ENCODE assay signal across 8 mouse cellular contexts in genomic region chr11:44616078-44616787, GRCm38 (mm10). TPM values are rescaled to one million over a fixed set of nuclear protein-coding genes. Genes with fewer than 3 reads are reported as not detected.
DNase-seq lines count a peak whose midpoint lies in the region; ATAC-seq and TF ChIP-seq lines count a peak whose summit lies in the region.

No protein-coding gene starts in this region.

- TF ChIP-seq POLR2A in lung, adult 2 months (IDR thresholded peaks at IDR 0.05; ENCODE audit: borderline replicate concordance, extremely low read depth, low read depth, low read length) = no peak
- no peak for TF ChIP-seq POLR2A in embryonic fibroblast, embryonic 13.5 days (IDR thresholded peaks at IDR 0.05; ENCODE audit: low read depth, low read length)
- TF ChIP-seq POLR2A in myocyte (IDR thresholded peaks at IDR 0.05; ENCODE audit: insufficient read length, low read depth) = no peak

- H3K4me3 ChIP-seq in lung, adult 2 months (replicated peaks; ENCODE audit: extremely low read depth, low read depth, low read length) = peak overlapping the region; percentile 69
- H3K4me3 ChIP-seq in embryonic fibroblast, embryonic 13.5 days (ENCODE audit: insufficient read depth, low read length) = peak overlapping the region; percentile 62
- H3K4me3 ChIP-seq in myocyte = peak overlapping the region; percentile 78

- no peaks in the 10 kb centered on the region for H3K27me3 ChIP-seq in myocyte (ENCODE audit: control insufficient read depth, insufficient read depth, insufficient read length)

- H3K36me3 ChIP-seq in myocyte (ENCODE audit: control insufficient read depth, insufficient read depth) = no peaks in the 10 kb centered on the region

- 16% methylated on average over 18 of the region's 18 CpGs for WGBS in lung, adult 2 months

- DNase-seq in lung, adult 2 months = peak; percentile 8
- no peak for DNase-seq in lung, postnatal 25 days (ENCODE audit: low spot score)
- peak; percentile 3 for DNase-seq in induced T-regulatory cell, adult 2 months (ENCODE audit: low read depth)
- DNase-seq in left cerebral cortex, postnatal 4 days = no peak
- no peak for DNase-seq in thymus, postnatal 25 days

- H3ac ChIP-seq in myocyte (ENCODE audit: control insufficient read depth, insufficient read length) = no peak overlapping the region

- intact Hi-C loops in left cerebral cortex, postnatal 4 days (cut with DNase I) = loop anchor here (10.0 kb wide), 2 partner anchors 1269 to 1309 kb away; no protein-coding TSS in a partner anchor

- no peak for ATAC-seq in granulocyte monocyte progenitor cell, adult 5-6 weeks (replicated peaks; ENCODE audit: poor library complexity, severe bottlenecking)

- TF ChIP-seq CTCF in lung, adult 2 months (IDR thresholded peaks at IDR 0.05; ENCODE audit: insufficient read depth, low read length) = no peak
- no peak for TF ChIP-seq CTCF in embryonic fibroblast, embryonic 13.5 days (IDR thresholded peaks at IDR 0.05; ENCODE audit: borderline replicate concordance, insufficient read depth, low read length)

- H3K4me1 ChIP-seq in lung, adult 2 months (ENCODE audit: control insufficient read depth, insufficient read depth, low read length) = peaks cover 2% of the 10 kb centered on the region; the same call in 1 of the 2 replicates
- H3K4me1 ChIP-seq in embryonic fibroblast, embryonic 13.5 days (ENCODE audit: control insufficient read depth, insufficient read depth, low read length) = peaks cover 7% of the 10 kb centered on the region; the same call in 1 of the 2 replicates

- peaks cover 10% of the 10 kb centered on the region for H3K79me2 ChIP-seq in myocyte (ENCODE audit: control insufficient read depth, insufficient read depth)

- peak overlapping the region; percentile 92 for H3K4me2 ChIP-seq in myocyte (ENCODE audit: low read depth)

- no peak overlapping the region for H3K27ac ChIP-seq in embryonic fibroblast, embryonic 13.5 days (ENCODE audit: insufficient read depth, low read length)

TF ChIP-seq in myocyte, 11 proteins besides CTCF, POLR2A, EP300 and RAD21:
- no peak for TF ChIP-seq TCF3 (IDR thresholded peaks at IDR 0.05; ENCODE audit: insufficient read length, low read depth)

RNA-seq across cellular contexts. Expression of gene Ebf1, which starts 0.9 kb away (rescaled TPM):
- 10.7 and 11.8 TPM in 2 replicates for polyA plus RNA-seq in lung, adult 2 months (2012; rRNA removed)
- 26.9 and 55.9 TPM in 2 replicates for polyA plus RNA-seq in embryonic fibroblast, embryonic 13.5 days (2011; ENCODE audit: insufficient read length, low read depth, missing spikeins)
- polyA plus RNA-seq in myocyte (2012; fragmentation: generic; extraction: Trizol) = 2.7 TPM
- total RNA-seq in granulocyte monocyte progenitor cell, adult 5-6 weeks (2014; fragmentation: Nextera tagmentation) = not detected in 2 replicates
- total RNA-seq in granulocyte monocyte progenitor cell, adult 5-6 weeks (2017) = not detected in 2 replicates
- total RNA-seq in left cerebral cortex, postnatal 4 days (2021) = 1 to 10 TPM; 5.9 to 6.7 TPM

Comparison
In these comparisons a context has a peak if more than half of its experiments do, and no peak if none do; other contexts are left out.
1. DNase-seq: peak in lung, adult 2 months (single experiment) and induced T-regulatory cell, adult 2 months (single experiment); none in lung, postnatal 25 days (single experiment), left cerebral cortex, postnatal 4 days (single experiment) and thymus, postnatal 25 days (single experiment).
2. Peak in every context shown above with its lines, with median percentiles within 50 percentile points of each other: H3K4me3 ChIP-seq.